Mouse (Mus musculus) ES-Bruce4 (cell line): Measurements from ENCODE around the gene Igf1. TPM values are rescaled to one million over a fixed set of nuclear protein-coding genes. Genes with fewer than 3 reads are reported as not detected.

Source experiments
- H3K27ac ChIP-seq: 2 replicates; pipeline ENCODE4 v1.5.1; 2012; ENCODE audit warnings: low read length, inconsistent platforms; ENCODE audit not compliant: insufficient read depth
- H3K27me3 ChIP-seq: 2 replicates; pipeline ENCODE4 v1.6.1; 2012; ENCODE audit warnings: mild to moderate bottlenecking, low read length, inconsistent platforms; ENCODE audit not compliant: control insufficient read depth, poor library complexity, insufficient read depth, severe bottlenecking
- H3K36me3 ChIP-seq: 2 replicates; pipeline ENCODE4 v1.6.1; 2012; ENCODE audit warnings: inconsistent platforms, mild to moderate bottlenecking, low read length, moderate library complexity; ENCODE audit not compliant: control insufficient read depth, poor library complexity, insufficient read depth, severe bottlenecking
- H3K4me1 ChIP-seq: one replicate; pipeline ENCODE4 v1.8.1; 2011; ENCODE audit warnings: low read length; ENCODE audit not compliant: control insufficient read depth, insufficient read depth
- H3K4me3 ChIP-seq: 2 replicates; pipeline ENCODE4 v1.5.1; 2011; ENCODE audit warnings: low read depth, mild to moderate bottlenecking, low read length
- H3K9ac ChIP-seq: 2 replicates; pipeline ENCODE4 v1.6.1; 2012; ENCODE audit warnings: low read depth, mild to moderate bottlenecking, inconsistent platforms; ENCODE audit not compliant: poor library complexity, severe bottlenecking
- H3K9me3 ChIP-seq: replicated peaks from 2 replicates; pipeline ENCODE4 v1.6.1; 2012; ENCODE audit warnings: mild to moderate bottlenecking, low read length, inconsistent platforms; ENCODE audit not compliant: control insufficient read depth, poor library complexity, insufficient read depth, severe bottlenecking
- CTCF ChIP-seq: IDR thresholded peaks from one replicate; pipeline ENCODE4 v1.8.1; 2011; ENCODE audit warnings: low read depth, low read length
- EP300 ChIP-seq: IDR thresholded peaks from 2 replicates; pipeline ENCODE4 v1.6.1; 2011; ENCODE audit warnings: low read depth, low read length; ENCODE audit not compliant: insufficient read depth
- POLR2A ChIP-seq: IDR thresholded peaks from one replicate; pipeline ENCODE4 v1.8.1; 2011; ENCODE audit warnings: low read length; ENCODE audit not compliant: insufficient read depth
- polyA plus RNA-seq: library from polyadenylated mRNA; stranded (reverse); fragments of >200 nt; gene quantifications from 2 replicates; pipeline ENCODE4 v1.2.4, GENCODE M21; 2011; ENCODE audit warnings: low read depth; ENCODE audit not compliant: missing spikeins, insufficient read depth, insufficient read length

Igf1 gene
- polyA plus RNA-seq, 1 experiment, result 0.58 TPM

GRCm38 (mm10) chr10:87868349-87869053 is 10.4 kb downstream of the Igf1 start:
- no peak overlapping the region for H3K4me3 ChIP-seq

GRCm38 (mm10) chr10:87869151-87869550 is 11.1 kb downstream of the Igf1 start:
- Histone ChIP-seq H3K9ac (no peak overlapping the region), H3K27me3 (no peaks in the 10 kb centered on the region), H3K4me1 (no peaks in the 10 kb centered on the region), H3K4me3 (no peak overlapping the region), H3K27ac (no peak overlapping the region), H3K9me3 (no peaks in the 10 kb centered on the region), H3K36me3 (no peaks in the 10 kb centered on the region)
- TF ChIP-seq CTCF, result no peak
- no peak for TF ChIP-seq POLR2A
- no peak for TF ChIP-seq EP300

More at GRCm38 (mm10) chr10:87868349-87869053, 10.4 kb downstream of the Igf1 start:
- TF ChIP-seq POLR2A (no peak), EP300 (no peak), CTCF (no peak)
- Histone ChIP-seq H3K9me3 (no peaks in the 10 kb centered on the region), H3K4me1 (no peaks in the 10 kb centered on the region), H3K27me3 (no peaks in the 10 kb centered on the region), H3K36me3 (no peaks in the 10 kb centered on the region), H3K9ac (no peak overlapping the region), H3K27ac (no peak overlapping the region)

- Histone ChIP-seq H3K4me1 (no peaks in the 10 kb centered on the region), H3K27me3 (no peaks in the 10 kb centered on the region), H3K9me3 (no peaks in the 10 kb centered on the region), H3K27ac (no peak overlapping the region), H3K36me3 (no peaks in the 10 kb centered on the region), H3K9ac (no peak overlapping the region), H3K4me3 (no peak overlapping the region)
- TF ChIP-seq CTCF (no peak), POLR2A (no peak), EP300 (no peak)
Observed at GRCm38 (mm10) chr10:87869691-87870090, 11.6 kb downstream of the Igf1 start.

GRCm38 (mm10) chr10:87871863-87872647 is 14.0 kb downstream of the Igf1 start:
- no peak overlapping the region for H3K27ac ChIP-seq
- H3K27me3 ChIP-seq, result no peaks in the 10 kb centered on the region
- no peaks in the 10 kb centered on the region for H3K4me1 ChIP-seq
- H3K36me3 ChIP-seq, result no peaks in the 10 kb centered on the region
- no peaks in the 10 kb centered on the region for H3K9me3 ChIP-seq
- TF ChIP-seq POLR2A, result no peak
- TF ChIP-seq CTCF, result no peak
- no peak for TF ChIP-seq EP300
- no peak overlapping the region for H3K4me3 ChIP-seq
- H3K9ac ChIP-seq, result no peak overlapping the region

GRCm38 (mm10) chr10:87872854-87873253 is 14.8 kb downstream of the Igf1 start:
- Histone ChIP-seq H3K9me3 (no peaks in the 10 kb centered on the region), H3K27me3 (no peaks in the 10 kb centered on the region), H3K4me1 (no peaks in the 10 kb centered on the region), H3K4me3 (no peak overlapping the region), H3K9ac (no peak overlapping the region), H3K27ac (no peak overlapping the region), H3K36me3 (no peaks in the 10 kb centered on the region)
- no peak for TF ChIP-seq CTCF
- TF ChIP-seq EP300, result no peak
- TF ChIP-seq POLR2A, result no peak

GRCm38 (mm10) chr10:87873516-87873915 is 15.5 kb downstream of the Igf1 start:
- Histone ChIP-seq H3K4me3 (no peak overlapping the region), H3K27ac (no peak overlapping the region), H3K9ac (no peak overlapping the region), H3K9me3 (no peaks in the 10 kb centered on the region), H3K27me3 (no peaks in the 10 kb centered on the region), H3K36me3 (no peaks in the 10 kb centered on the region), H3K4me1 (no peaks in the 10 kb centered on the region)
- TF ChIP-seq EP300, result no peak
- no peak for TF ChIP-seq POLR2A
- no peak for TF ChIP-seq CTCF
